Mouse (Mus musculus): ENCODE measurements at regions not wholly inside any gene's neighbourhood (a gene's known extent, or its start where the extent isn't known, plus 50 kb on each side); places are given as distances from the start of the nearest gene placed in this dataset.

DNA sequence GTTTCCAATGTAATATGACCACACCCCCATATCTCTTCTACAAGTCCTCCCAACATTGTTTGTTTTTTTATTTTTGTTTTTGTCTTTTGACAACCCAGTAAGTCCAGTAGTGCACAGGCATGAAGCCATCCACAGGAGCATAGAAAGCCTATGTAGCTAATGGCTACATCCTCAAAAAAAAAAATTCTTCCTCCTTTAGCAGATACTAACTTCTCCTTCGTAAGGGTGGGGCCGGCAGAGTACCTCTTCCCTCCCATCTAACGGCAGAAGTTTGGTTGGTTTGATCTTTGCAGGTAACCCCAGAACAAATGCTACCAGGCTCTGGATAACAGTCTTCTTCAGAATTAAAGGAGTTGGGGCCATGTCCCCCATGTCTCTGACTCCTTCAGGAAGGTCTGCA is 158.9 kb downstream of the Ly86 start:
- DNase-seq (ENCODE audit: low spot score): no peak

DNA sequence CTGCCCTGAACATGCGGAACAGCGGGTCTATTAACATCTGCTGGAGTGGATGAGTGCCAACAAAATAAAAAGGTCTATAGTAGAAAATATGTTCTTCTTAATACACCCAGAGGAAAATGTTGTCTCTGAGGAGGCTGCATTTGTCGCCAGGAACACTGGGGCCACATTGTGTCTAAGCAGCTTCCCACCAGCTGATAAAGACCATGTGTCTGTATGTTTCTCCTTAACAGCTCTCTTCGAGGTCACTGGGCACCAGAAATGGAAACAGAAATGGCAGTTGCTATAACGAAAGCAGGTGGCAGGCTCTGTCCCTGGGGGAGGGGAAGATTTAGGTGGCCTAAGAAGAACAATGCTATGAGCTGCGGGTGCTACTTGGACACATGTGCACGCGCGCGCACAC is 159.4 kb downstream of the Ly86 start:
- DNase-seq (ENCODE audit: low spot score): no peak

DNA sequence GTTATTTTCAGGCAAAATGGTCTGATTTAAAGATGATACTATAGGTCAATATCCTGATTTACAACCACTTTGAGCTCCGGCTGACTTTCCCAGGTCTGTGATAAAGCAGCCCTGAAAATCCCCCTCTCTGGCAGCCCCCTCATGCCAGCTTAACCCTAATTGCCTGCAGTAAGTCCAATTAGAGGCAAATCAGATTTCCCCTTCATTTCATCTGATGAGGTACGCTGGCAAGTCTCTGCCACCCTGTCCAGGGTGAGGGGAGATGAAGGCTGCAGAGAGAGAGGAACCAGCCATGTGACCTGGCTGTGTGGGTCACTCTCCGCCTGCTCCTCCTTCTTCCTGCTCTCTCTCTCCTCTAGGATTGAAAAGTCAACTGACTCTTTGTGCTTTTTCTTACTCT is 160.6 kb downstream of the Ly86 start:
- no peak for DNase-seq (ENCODE audit: low spot score)

DNA sequence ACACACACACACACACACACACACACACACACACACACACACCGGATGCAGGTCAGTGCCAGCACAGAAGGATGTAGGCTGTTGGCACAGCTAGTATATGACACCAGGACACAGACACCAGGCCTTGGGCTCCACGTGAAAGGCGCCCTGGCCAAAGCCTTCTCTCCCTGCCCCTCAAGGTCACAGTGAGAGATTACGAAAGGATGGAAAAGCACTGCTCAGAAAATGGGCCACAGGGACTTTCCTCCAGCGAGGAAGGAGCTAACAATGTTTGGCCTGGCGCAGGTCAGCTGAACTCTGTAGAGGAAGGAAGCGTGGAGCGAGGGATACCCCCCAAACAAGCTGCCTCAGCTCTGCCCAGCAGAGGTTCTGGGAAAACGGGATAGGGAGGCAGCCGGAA is 161.0 kb downstream of the Ly86 start:
- DNase-seq (ENCODE audit: low spot score): no peak

DNA sequence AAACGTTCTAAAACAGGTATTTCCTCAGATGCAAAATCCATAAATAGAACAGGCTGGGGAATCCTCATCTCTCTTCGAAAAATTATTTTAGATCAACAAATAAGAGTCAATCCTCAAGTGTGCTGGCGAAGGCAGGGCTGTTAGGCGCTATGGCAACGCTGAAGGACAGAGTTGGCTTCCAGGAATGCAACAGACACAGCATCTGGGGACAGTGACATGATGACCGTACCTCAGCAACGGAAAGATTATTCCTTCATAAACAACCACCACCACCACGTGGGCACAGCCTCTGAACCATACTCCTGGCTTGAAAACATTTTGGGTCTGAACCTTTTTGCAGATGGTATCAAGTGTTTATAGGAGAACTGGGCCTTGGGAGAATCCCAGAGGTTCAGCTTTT is 161.7 kb downstream of the Ly86 start:
- DNase-seq (ENCODE audit: low spot score): no peak

DNA sequence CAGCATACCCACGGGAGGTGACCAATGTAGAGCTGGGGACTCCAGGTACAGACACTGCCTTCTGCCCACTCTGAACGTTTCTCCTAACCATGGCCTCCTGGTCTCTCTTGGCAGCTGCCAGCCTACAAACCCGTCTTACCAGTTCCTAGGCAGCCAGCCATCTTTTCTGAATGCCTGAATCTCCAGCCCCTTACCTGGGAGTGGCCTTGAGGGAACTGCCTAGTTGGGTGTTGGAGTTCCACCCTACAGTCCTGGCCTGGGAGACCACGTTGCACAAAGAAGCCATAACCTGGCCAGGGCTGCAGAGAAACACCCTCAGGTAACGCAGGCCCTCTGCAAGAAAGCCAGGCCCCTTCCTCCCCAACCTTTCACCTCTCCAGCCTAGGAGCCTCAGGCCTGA is 162.1 kb downstream of the Ly86 start:
- peak; percentile 43 for DNase-seq (ENCODE audit: low spot score)

DNA sequence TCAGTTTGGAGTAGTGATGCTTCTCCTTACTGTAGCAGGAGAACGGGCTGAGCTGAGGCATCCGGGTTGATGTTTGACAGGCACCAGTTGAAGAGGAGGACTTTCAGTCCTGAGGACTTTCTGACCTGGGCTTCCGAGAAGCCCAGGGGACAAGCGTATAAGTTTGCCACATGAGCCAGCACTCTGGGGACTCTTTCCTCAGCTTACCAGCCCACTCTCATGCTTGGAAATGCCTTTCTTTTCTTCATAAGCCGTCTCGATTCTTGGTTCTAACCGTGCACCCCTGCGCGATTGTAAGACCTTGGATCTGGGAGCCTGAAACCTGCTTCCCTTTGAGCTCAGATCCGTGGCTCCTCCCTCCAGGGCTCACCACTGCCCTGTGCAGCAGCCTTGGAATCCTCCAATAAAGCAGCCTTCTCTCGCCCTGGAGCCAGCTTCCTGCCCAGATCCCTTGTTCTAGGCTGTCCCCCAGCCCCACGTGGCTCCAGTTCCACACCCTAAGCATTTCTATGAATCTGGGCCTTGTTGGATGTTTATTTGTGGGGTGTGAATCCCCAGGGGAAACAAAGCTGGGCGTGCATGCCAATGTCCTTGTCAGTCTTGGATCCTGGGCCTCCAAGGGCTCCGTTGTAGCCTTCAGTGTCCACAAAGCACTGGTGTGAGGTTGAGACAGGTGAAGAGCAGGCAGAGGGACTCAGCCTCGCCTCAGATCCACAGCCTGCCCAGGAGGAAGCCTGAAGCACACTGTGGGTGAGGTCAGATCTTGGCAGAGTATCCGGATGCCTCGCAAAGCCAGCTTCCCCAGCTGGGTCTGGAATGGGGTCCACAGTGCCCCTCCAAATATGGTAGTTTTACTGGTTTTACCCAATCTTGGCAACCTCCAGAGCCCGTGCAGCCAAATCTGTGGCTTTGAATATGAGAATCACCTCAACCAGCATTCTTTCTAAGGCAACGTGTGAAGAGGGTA is 163.7 kb downstream of the Ly86 start:
- no peak for DNase-seq (ENCODE audit: low spot score)

DNA sequence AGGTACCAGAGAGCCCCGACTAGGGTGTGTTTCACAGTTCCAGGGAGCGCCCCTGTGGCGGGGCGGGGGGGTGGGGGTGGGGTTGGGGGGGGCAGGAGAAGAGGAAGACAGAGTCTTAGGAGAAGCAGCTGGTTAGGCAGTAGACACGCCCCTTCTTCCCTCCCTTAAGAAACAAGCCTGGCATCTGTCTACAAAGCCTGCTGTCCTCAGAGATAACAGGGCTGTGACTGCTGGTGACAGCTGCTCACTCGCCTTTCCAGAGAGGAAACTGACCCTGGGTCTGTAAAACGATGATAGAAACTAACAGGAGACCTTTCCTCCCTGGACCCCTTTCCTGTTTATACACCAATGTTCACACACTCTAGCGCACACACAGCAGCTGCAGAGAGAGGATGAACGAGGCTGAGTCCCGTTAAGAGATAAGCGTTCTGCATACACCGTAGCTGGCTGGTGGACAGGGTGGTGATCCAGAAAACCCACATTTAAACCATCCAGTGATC is 164.4 kb downstream of the Ly86 start:
- no peak for DNase-seq (ENCODE audit: low spot score)

DNA sequence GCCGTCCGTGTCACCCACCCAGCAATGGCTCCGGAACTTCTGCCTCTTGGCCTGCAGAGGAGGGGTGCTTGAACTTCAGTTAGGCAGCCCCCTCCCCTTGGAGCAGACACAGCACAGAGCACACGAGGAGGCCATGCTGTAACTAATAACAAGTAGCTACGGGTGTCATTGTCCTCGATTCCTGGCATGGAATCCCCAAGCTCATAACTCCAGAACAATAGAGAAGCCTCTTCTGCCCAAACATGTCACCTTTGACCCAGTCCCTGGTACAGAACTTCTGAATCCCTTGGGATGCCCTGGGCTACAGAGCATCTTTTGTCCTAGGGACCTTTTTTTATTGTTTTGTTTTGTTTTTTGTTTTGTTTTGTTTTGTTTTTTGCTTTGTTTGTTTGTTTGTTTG is 165.5 kb downstream of the Ly86 start:
- DNase-seq (ENCODE audit: low spot score): no peak

DNA sequence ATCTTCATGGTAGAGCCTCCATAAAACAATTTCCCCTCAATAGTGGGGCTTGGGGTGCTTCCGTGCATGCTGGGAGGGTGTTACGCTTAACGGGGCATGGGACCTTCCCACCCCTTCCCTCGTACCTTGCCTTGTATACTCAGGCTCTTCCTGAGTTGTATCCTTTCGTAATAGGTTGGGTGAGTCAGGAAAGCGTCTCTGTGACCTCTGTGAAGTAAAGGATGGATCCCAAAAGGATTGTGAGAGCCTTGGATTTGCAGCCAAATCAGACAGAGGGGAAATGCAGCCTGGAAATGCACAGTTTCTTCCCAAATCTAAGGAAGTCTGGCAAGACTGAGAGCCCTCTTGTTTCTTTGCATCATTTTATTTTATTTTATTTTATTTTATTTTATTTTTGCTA is 166.0 kb downstream of the Ly86 start:
- DNase-seq (ENCODE audit: low spot score): no peak

DNA sequence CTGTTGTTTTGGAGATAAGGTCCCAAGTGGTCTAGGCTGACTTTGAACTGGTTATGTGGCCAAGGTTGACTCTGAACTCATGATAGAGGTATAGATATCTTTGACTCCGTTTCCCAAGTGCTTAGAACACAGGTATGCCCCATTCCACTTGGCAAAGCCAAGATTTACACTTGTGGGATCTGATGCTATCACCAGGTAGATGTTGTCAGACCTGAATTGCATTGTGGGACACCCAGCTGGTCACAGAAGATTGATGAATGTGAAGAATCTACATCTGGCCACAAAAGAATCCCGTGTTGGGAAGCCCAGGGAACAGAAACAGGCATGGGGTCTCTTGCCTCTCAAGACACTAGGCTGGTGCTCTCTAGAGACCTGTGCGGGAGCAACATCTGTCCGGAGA is 166.4 kb downstream of the Ly86 start:
- DNase-seq (ENCODE audit: low spot score): no peak

DNA sequence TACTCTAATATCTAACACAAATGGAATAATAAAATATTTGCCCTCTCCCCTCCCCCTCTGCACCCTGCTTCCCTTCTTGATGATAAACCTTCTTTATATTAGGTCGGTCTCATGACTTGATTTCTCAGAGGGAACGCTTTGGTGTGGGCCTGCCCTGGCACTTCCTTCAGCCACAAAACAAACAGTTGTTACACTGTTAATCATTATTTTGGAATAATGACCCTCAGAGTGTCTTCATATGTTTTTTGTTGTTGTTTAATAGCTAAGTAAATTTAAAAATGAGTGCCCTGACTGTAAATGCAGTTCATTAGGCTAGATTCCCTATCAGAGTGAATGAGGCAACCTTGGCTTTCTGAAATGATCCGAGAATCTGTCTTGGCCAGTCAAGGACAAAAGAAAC is 167.8 kb downstream of the Ly86 start:
- no peak for DNase-seq (ENCODE audit: low spot score)

DNA sequence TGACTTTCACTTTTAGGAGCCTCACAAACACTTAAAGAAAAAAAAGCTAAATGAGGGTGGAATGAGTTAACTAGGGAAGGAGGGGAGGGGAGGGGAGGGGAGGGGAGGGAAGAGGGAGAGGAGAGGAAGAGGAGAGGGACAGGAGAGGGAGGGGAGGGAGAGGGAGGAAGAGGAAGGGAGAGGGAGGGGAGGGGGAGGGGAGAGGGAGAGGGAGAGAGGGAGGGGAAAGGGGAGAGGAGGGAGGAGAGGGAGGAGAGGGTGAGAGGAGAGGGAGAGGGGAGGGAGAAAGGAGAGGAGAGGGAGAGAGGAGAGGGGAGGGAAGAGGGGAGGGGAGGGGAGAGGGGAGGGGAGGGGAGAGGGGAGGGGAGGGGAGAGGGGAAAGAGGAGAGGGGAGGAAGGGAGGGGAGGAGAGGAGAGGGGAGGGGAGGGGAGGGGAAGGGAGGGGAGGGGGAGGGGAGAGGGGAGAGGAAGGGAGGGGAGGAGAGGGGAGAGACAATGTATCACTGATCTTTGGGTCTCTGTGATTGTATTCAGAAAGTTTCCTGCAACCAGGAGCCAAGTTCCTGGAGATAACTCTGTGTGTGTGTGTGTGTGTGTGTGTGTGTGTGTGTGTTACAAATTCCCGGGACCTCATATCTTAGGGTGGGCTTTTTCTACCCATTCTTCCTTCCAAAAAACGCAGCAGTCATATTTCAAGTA is 168.3 kb downstream of the Ly86 start:
- no peak for DNase-seq (ENCODE audit: low spot score)

DNA sequence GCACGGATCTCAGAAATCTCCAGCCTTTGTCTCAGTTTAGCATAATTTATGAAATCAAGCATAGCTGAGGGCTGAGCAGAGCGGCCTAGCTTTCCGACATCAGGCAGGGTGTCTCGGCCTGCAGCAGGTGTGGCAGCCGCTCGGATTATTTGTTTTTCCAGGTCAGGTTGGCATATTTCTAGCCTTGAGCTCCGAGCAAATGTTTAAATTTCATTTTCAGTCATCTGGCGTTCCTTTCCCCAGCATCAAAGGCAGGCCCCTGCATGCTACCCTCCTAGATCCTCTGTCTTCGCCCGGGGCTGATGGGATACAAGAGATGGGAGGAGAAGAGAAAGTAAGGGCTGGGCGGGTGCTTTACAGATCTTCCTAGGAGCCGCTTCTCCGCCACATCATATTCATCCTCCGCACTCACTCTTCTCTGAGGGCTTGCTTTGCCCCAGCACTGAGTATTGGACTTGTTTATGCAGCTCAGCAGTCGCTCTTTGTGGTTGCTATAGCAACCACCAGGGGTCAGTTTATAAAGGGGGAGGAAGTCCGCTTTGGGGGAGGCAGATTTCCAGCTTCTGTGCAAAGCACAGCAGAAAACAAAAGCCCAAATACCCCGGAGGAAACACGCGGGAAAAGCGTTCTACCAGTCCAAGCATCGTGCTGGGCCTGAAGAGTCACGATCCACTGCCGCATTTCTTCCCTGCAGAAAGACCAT is 169.0 kb downstream of the Ly86 start:
- no peak for DNase-seq (ENCODE audit: low spot score)

DNA sequence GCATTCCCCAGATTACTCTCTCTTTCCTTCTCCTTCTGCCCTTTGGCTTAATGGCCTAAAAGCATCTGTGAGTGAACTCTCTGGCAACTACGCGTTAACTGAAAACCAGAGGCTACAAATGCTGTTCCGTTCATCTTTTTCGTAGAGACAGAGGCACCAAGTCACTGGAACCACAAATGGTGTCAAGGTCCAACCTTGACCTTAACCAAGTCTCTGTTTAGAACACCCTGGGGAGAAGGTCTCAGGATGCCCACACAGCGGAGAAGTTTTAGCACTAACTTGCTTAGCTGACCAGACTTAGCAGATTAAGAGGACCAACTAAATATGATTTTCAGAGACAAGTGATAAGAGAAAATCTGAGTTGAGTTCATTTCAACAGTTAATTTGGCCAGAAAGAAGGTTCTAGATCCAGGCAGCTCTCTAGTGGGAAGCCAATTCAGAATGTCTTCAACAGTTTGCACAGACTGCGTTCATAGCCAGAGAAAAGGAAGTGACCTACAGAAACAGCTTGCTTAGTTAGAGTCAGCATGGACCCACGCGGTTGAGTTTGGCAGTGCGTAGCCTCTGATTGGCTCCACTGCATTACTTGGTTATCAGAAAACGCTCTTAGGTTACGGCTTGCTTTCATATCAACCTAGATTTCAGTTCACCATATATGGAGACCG is 169.8 kb downstream of the Ly86 start:
- no peak for DNase-seq (ENCODE audit: low spot score)

DNA sequence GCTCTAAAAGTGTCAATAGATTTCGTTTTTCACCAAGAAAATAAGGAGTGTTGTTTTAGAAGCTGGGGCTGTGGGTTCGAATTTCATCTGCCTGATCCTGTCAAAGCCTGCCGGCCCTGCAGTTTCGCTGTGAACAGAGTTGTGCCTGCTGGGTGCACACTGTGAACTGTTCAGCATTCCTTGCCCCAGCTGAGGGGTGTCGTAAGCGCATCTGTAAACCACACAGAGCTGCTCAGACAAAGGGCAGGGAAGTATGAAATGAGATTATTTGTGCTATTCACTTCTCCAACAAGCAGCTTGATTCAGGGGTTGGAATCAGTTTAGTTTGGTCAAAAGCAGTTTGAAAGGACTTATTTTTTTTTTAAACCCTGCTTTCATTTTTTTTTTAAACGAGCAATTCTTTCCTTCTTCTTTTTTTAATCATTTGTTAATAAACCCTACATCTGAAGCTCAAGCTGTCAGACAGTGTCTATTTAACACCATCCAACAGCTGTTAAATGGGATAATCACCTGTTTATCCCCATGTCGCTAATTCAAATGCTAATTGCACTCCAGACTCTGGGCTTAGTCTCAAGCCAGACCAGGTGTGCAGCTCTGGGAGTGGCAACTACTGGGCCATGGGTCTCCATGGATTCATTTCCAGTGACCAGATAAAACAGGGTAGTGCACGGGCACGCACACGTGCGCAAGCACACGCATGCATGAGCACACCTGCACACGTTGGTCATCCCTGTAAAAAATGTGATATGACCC is 172.2 kb downstream of the Ly86 start:
- DNase-seq (ENCODE audit: low spot score): no peak

DNA sequence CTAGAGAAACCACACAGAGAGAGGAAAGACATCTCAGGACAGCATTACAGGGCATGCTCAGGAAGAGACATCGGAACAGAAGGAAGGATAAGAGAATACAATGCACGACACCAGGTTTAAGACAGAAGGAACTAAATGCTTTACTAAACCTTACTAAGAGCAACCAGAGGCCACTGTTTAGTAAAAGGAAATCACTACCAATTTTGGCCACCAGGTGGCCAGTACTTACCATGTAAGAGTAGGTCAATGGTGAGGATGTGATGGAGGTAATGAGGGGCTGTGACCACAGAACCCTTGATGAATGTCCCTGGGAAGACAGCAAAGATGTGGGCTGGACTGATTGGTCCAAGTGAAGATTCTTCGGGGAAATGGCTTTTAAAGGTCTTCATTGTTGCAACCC is 174.9 kb downstream of the Ly86 start:
- DNase-seq (ENCODE audit: low spot score): no peak

DNA sequence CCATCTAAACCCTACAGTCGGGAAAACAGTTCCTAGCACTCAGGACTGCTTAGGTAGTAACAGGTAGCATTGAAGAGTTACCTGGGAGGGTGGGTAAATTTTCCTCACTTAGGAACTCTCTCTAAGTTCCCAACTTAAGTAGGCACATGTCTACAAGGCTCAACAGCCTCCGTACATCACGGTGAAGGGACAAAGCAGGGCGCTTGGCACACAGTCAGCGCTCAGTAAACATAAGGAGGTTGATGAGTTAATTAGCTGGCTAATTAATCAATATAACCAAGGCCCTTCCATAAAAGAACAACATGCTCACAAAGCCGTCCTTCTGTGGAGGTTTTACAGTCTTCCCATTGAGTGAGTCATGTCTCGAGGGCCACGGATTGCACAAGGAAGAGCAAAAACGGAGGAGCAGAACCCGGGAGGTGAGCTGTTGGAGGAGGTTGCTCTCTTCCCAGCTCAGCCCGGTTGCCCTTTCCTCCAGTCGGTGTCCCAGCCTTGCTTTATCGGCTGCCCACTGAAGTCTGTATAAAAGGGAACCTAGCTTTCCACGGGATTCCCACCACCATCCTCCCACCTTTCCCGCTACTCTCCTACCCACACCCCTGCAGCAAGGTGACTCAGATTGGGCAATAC is 180.2 kb downstream of the Ly86 start:
- DNase-seq (ENCODE audit: low spot score): no peak

DNA sequence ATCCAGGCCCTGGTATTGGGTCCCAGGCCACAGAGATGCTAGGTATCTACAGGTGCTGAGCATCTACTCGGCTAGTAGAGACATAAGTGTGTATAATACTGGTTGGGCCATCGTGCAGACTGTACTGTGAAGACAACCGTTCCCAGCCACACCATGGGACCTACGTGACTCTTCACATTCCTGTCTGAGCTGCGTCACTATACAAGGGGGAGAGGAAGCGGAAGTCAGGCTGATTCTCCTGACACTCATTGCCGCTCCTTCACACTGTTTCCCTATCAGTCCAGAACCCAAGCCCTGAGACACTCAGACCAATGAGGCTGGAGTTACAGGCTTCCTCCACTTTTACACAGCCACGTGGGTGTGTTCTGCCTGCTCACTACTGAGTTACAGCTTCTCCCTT is 181.1 kb downstream of the Ly86 start:
- no peak for DNase-seq (ENCODE audit: low spot score)

DNA sequence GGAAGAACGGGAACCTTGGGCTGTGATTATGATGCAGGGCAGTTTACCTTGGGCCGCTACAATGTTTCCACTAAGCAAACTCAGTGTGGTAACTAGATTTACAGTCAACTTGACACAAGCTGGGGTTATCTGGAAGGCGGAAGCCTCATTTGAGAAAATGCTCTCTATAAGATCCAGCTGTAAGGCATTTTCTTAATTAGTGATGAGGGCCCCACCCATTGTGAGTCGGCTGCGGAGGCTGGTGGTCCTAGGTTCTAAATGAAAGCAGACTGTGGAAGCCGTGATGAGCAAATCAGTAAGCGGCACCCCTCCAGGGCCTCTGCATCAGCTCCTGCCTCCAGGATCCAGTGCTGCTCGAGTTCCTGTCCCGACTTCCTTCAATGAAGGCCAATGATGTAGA is 183.4 kb downstream of the Ly86 start:
- no peak for DNase-seq (ENCODE audit: low spot score)

DNA sequence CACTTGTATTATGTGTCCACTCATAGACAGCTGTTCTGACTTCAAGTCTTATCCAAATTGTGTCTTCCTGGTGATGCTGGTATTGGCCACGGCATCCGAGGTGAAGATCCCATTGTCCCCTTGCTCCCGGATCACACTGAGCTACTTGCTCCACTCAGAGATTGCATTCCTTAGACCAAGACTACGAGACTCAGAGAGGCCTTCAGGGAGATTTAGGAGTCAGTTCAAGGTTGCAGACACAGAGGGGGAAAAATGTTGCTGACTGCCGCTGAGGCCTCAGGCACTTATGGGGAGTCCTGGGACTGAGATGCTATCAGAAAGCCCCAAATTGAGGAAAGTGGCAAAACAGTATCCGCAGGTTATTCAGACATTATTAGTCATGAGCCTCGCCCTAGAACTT is 183.9 kb downstream of the Ly86 start:
- no peak for DNase-seq (ENCODE audit: low spot score)

Measured in urinary bladder, postnatal 25 days (tissue).